Mouse (Mus musculus) lung, adult 2 months (tissue): ENCODE data around the gene Zfp791. TPM values are rescaled to one million over a fixed set of nuclear protein-coding genes. Genes with fewer than 3 reads are reported as not detected.

Experiments used
- DNase-seq: peaks from one replicate; pipeline ENCODE4 v3.0.0; 2022
- H3K4me1 ChIP-seq: fragments of 200-500 bp; 2 replicates; pipeline ENCODE4 v1.6.1; 2011; ENCODE audit warnings: low read length; ENCODE audit not compliant: control insufficient read depth, insufficient read depth
- H3K4me3 ChIP-seq: fragments of 200-500 bp; replicated peaks from 2 replicates; pipeline ENCODE3; 2011; ENCODE audit warnings: low read depth, mild to moderate bottlenecking, control low read depth, low read length; ENCODE audit errors: extremely low read depth
- CTCF ChIP-seq: fragments of 200-500 bp; IDR thresholded peaks from 2 replicates; pipeline ENCODE4 v1.5.1; 2011; ENCODE audit warnings: mild to moderate bottlenecking, low read length, control low read depth; ENCODE audit not compliant: insufficient read depth
- POLR2A ChIP-seq: fragments of 200-500 bp; IDR thresholded peaks from 2 replicates; pipeline ENCODE4 v1.6.1; 2011; ENCODE audit warnings: low read depth, mild to moderate bottlenecking, control low read depth, low read length, borderline replicate concordance; ENCODE audit errors: extremely low read depth
- WGBS: fragments of 180-500 bp; shearing (Covaris S2); methylation state at CpG from one replicate; pipeline ENCODE4 v1.1.7; 2018; 5-methylcytosine and 5-hydroxymethylcytosine counted together
- polyA plus RNA-seq: library from polyadenylated mRNA; depleted of rRNA; stranded (reverse); fragments of >200 nt; gene quantifications from 2 replicates; pipeline ENCODE4 v1.2.3, GENCODE M21; 2012

The Zfp791 gene
- polyA plus RNA-seq, 1 experiment: 0.66 TPM

GRCm38 (mm10) chr8:85115501-85115900 is 7.4 kb downstream of the Zfp791 start:
- Histone ChIP-seq H3K4me1 (no peaks in the 10 kb centered on the region), H3K4me3 (no peak overlapping the region)
- WGBS: 74% methylated on average over 4 of the region's 4 CpGs
- no peak for DNase-seq
- TF ChIP-seq CTCF (no peak), POLR2A (no peak)

GRCm38 (mm10) chr8:85113241-85113640 is 9.7 kb downstream of the Zfp791 start:
- TF ChIP-seq POLR2A (no peak), CTCF (no peak)
- H3K4me1 ChIP-seq: no peaks in the 10 kb centered on the region
- no peak for DNase-seq
- no peak overlapping the region for H3K4me3 ChIP-seq
- WGBS: 88% methylated on average over 10 of the region's 10 CpGs

- DNase-seq: no peak
- no peak for TF ChIP-seq POLR2A
- no peak for TF ChIP-seq CTCF
- H3K4me1 ChIP-seq: no peaks in the 10 kb centered on the region
- 79% methylated on average over 4 of the region's 4 CpGs for WGBS
- no peak overlapping the region for H3K4me3 ChIP-seq
Measured at GRCm38 (mm10) chr8:85100076-85100665, 22.7 kb downstream of the Zfp791 start.

GRCm38 (mm10) chr8:85096850-85097249 is 26.0 kb downstream of the Zfp791 start:
- H3K4me3 ChIP-seq: no peak overlapping the region
- H3K4me1 ChIP-seq: no peaks in the 10 kb centered on the region
- 77% methylated on average over 4 of the region's 4 CpGs for WGBS
- TF ChIP-seq POLR2A (no peak), CTCF (no peak)
- no peak for DNase-seq

GRCm38 (mm10) chr8:85096196-85096595 is 26.7 kb downstream of the Zfp791 start:
- no peak for TF ChIP-seq CTCF
- no peak for TF ChIP-seq POLR2A
- WGBS: 90% methylated on average over 16 of the region's 16 CpGs
- H3K4me3 ChIP-seq: no peak overlapping the region
- no peak for DNase-seq
- no peaks in the 10 kb centered on the region for H3K4me1 ChIP-seq

GRCm38 (mm10) chr8:85095566-85095965 is 27.3 kb downstream of the Zfp791 start:
- no peak for DNase-seq
- H3K4me3 ChIP-seq: no peak overlapping the region
- TF ChIP-seq POLR2A (no peak), CTCF (no peak)
- WGBS: 96% methylated on average over 7 of the region's 7 CpGs
- H3K4me1 ChIP-seq: no peaks in the 10 kb centered on the region

- no peak for TF ChIP-seq POLR2A
- no peaks in the 10 kb centered on the region for H3K4me1 ChIP-seq
- no peak for DNase-seq
- H3K4me3 ChIP-seq: no peak overlapping the region
- 90% methylated on average over 13 of the region's 13 CpGs for WGBS
Measured at GRCm38 (mm10) chr8:85095051-85095450, 27.8 kb downstream of the Zfp791 start.

GRCm38 (mm10) chr8:85091526-85092090 is 31.3 kb downstream of the Zfp791 start:
- no peak for TF ChIP-seq CTCF
- no peak for TF ChIP-seq POLR2A
- H3K4me1 ChIP-seq: no peaks in the 10 kb centered on the region
- no peak overlapping the region for H3K4me3 ChIP-seq
- DNase-seq: no peak
- 54% methylated on average over 21 of the region's 21 CpGs for WGBS

- no peak for TF ChIP-seq POLR2A
- TF ChIP-seq CTCF: no peak
- H3K4me1 ChIP-seq: no peaks in the 10 kb centered on the region
- H3K4me3 ChIP-seq: no peak overlapping the region
- DNase-seq: no peak
- 85% methylated on average over 11 of the region's 11 CpGs for WGBS
Measured at GRCm38 (mm10) chr8:85090856-85091255, 32.0 kb downstream of the Zfp791 start.

GRCm38 (mm10) chr8:85088771-85089170 is 34.1 kb downstream of the Zfp791 start:
- no peak overlapping the region for H3K4me3 ChIP-seq
- DNase-seq: no peak

More at GRCm38 (mm10) chr8:85088771-85089170, 34.1 kb downstream of the Zfp791 start:
- no peak for TF ChIP-seq CTCF
- 79% methylated on average over 2 of the region's 2 CpGs for WGBS
- peaks cover 2% of the 10 kb centered on the region for H3K4me1 ChIP-seq
